Mouse (Mus musculus) MEL (cell line): ENCODE data around the gene Mettl27.

Experiments
- CTCF ChIP-seq, 3 experiments: IDR thresholded peaks in 2 of 3; conservative IDR thresholded peaks in 1 of 3; 2 replicates each; pipeline ENCODE4 v1.5.1; 2011 to 2012; ENCODE audit warnings: low read length in 3 of 3, low read depth in 2 of 3, mild to moderate bottlenecking in 2 of 3, improper control_type of control experiment in 1 of 3, inconsistent platforms in 1 of 3, mixed read lengths in 1 of 3, moderate library complexity in 1 of 3; ENCODE audit not compliant: control insufficient read depth in 1 of 3, insufficient read depth in 1 of 3, poor library complexity in 1 of 3, severe bottlenecking in 1 of 3
- GATA1 ChIP-seq: IDR thresholded peaks from 2 replicates; pipeline ENCODE4 v1.6.1; 2011; ENCODE audit warnings: low read depth, low read length, improper control_type of control experiment

DNA sequence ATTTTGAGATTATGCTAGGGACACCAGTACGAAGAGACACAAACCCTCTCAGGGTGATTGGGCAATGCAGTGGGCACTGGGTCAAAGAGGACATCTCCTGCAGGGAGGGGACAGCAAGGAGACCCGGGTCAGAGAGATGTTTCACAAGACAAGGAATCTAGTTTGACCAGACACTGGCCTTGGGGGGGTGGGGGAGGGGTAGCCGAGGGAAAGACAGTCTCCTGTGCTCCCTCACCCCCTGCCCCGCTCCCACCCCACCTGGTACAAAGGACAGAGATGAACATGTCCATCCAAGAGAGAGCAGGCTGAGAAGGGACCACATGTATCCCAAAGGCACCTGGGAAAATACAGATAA is 15.9 kb downstream of the Mettl27 start:
- TF ChIP-seq CTCF (IDR thresholded peaks at IDR 0.05 in 2 of 3, conservative IDR thresholded peaks at IDR 0.05 in 1 of 3; ENCODE audit: control insufficient read depth in 1 of 3, insufficient read depth in 1 of 3, low read depth in 2 of 3, low read length in 3 of 3, poor library complexity in 1 of 3, severe bottlenecking in 1 of 3) = no peak
- no peak for TF ChIP-seq GATA1
